Mouse (Mus musculus): ENCODE results near the gene Lrp4. TPM values are rescaled to one million over a fixed set of nuclear protein-coding genes. Genes with fewer than 3 reads are reported as not detected.

Lrp4 gene
- polyA plus RNA-seq, 1 experiment = 0.44 TPM

GRCm38 (mm10) chr2:91439876-91440275, 17.4 kb upstream of the Lrp4 start:
- 0 out of 2 replicates have a peak, but pooled peaks cover 1% of the 10 kb centered on the region for H3K36me3 ChIP-seq (ENCODE audit: control insufficient read depth, insufficient read depth, low read length)
- TF ChIP-seq CTCF (IDR thresholded peaks at IDR 0.05; ENCODE audit: control insufficient read depth, insufficient read depth, insufficient replicate concordance, low read depth, low read length) (no peak), POLR2A (IDR thresholded peaks at IDR 0.05; ENCODE audit: control insufficient read depth, low read depth, low read length) (no peak)
- H3K27me3 ChIP-seq (ENCODE audit: control insufficient read depth, insufficient read depth, low read length) = no peaks in the 10 kb centered on the region

GRCm38 (mm10) chr2:91440686-91441085, 16.6 kb upstream of the Lrp4 start:
- Histone ChIP-seq H3K36me3 (ENCODE audit: control insufficient read depth, insufficient read depth, low read length) (0 out of 2 replicates have a peak, but pooled peaks cover 1% of the 10 kb centered on the region), H3K4me1 (ENCODE audit: control insufficient read depth, insufficient read depth, low read length) (0 out of 2 replicates have a peak, but pooled peaks cover 3% of the 10 kb centered on the region), H3K4me3 (ENCODE audit: control insufficient read depth, low read depth, low read length) (no peak overlapping the region), H3K27ac (ENCODE audit: control insufficient read depth, insufficient read depth, low read depth, low read length) (no peak overlapping the region), H3K27me3 (ENCODE audit: control insufficient read depth, insufficient read depth, low read length) (no peaks in the 10 kb centered on the region)
- TF ChIP-seq CTCF (IDR thresholded peaks at IDR 0.05; ENCODE audit: control insufficient read depth, insufficient read depth, insufficient replicate concordance, low read depth, low read length) (no peak), POLR2A (IDR thresholded peaks at IDR 0.05; ENCODE audit: control insufficient read depth, low read depth, low read length) (no peak)

More at GRCm38 (mm10) chr2:91439876-91440275, 17.4 kb upstream of the Lrp4 start:
- Histone ChIP-seq H3K4me1 (ENCODE audit: control insufficient read depth, insufficient read depth, low read length) (0 out of 2 replicates have a peak, but pooled peaks cover 3% of the 10 kb centered on the region), H3K27ac (ENCODE audit: control insufficient read depth, insufficient read depth, low read depth, low read length) (no peak overlapping the region), H3K4me3 (ENCODE audit: control insufficient read depth, low read depth, low read length) (no peak overlapping the region)

GRCm38 (mm10) chr2:91441715-91442114, 15.6 kb upstream of the Lrp4 start:
- Histone ChIP-seq H3K36me3 (ENCODE audit: control insufficient read depth, insufficient read depth, low read length) (0 out of 2 replicates have a peak, but pooled peaks cover 1% of the 10 kb centered on the region), H3K27me3 (ENCODE audit: control insufficient read depth, insufficient read depth, low read length) (no peaks in the 10 kb centered on the region), H3K4me3 (ENCODE audit: control insufficient read depth, low read depth, low read length) (no peak overlapping the region), H3K27ac (ENCODE audit: control insufficient read depth, insufficient read depth, low read depth, low read length) (no peak overlapping the region), H3K4me1 (ENCODE audit: control insufficient read depth, insufficient read depth, low read length) (0 out of 2 replicates have a peak, but pooled peaks cover 3% of the 10 kb centered on the region)
- TF ChIP-seq CTCF (IDR thresholded peaks at IDR 0.05; ENCODE audit: control insufficient read depth, insufficient read depth, insufficient replicate concordance, low read depth, low read length) (no peak), POLR2A (IDR thresholded peaks at IDR 0.05; ENCODE audit: control insufficient read depth, low read depth, low read length) (no peak)

GRCm38 (mm10) chr2:91442241-91442640, 15.1 kb upstream of the Lrp4 start:
- 0 out of 2 replicates have a peak, but pooled peaks cover 1% of the 10 kb centered on the region for H3K36me3 ChIP-seq (ENCODE audit: control insufficient read depth, insufficient read depth, low read length)
- H3K27me3 ChIP-seq (ENCODE audit: control insufficient read depth, insufficient read depth, low read length) = no peaks in the 10 kb centered on the region
- TF ChIP-seq POLR2A (IDR thresholded peaks at IDR 0.05; ENCODE audit: control insufficient read depth, low read depth, low read length) (no peak), CTCF (IDR thresholded peaks at IDR 0.05; ENCODE audit: control insufficient read depth, insufficient read depth, insufficient replicate concordance, low read depth, low read length) (no peak)
- H3K4me3 ChIP-seq (ENCODE audit: control insufficient read depth, low read depth, low read length) = no peak overlapping the region
- no peak overlapping the region for H3K27ac ChIP-seq (ENCODE audit: control insufficient read depth, insufficient read depth, low read depth, low read length)
- 0 out of 2 replicates have a peak, but pooled peaks cover 3% of the 10 kb centered on the region for H3K4me1 ChIP-seq (ENCODE audit: control insufficient read depth, insufficient read depth, low read length)

- peak; percentile 51; the same call in 1 of the 2 replicates for TF ChIP-seq POLR2A (IDR thresholded peaks at IDR 0.05; ENCODE audit: control insufficient read depth, low read depth, low read length)
- no peak for TF ChIP-seq CTCF (IDR thresholded peaks at IDR 0.05; ENCODE audit: control insufficient read depth, insufficient read depth, insufficient replicate concordance, low read depth, low read length)
- Histone ChIP-seq H3K36me3 (ENCODE audit: control insufficient read depth, insufficient read depth, low read length) (0 out of 2 replicates have a peak, but pooled peaks cover 1% of the 10 kb centered on the region), H3K27ac (ENCODE audit: control insufficient read depth, insufficient read depth, low read depth, low read length) (peak within 1 kb of the TSS; percentile 91)
These were observed 12.9 kb upstream of the Lrp4 start, which contains the start of gene 1110051M20Rik for GRCm38 (mm10) chr2:91444286-91444892. Gene 1110051M20Rik (minus strand): TSS chr2:91444704.

GRCm38 (mm10) chr2:91449662-91450061, 7.6 kb upstream of the Lrp4 start:
- Histone ChIP-seq H3K27me3 (ENCODE audit: control insufficient read depth, insufficient read depth, low read length) (no peaks in the 10 kb centered on the region), H3K36me3 (ENCODE audit: control insufficient read depth, insufficient read depth, low read length) (no peaks in the 10 kb centered on the region), H3K4me1 (ENCODE audit: control insufficient read depth, insufficient read depth, low read length) (no peaks in the 10 kb centered on the region), H3K4me3 (ENCODE audit: control insufficient read depth, low read depth, low read length) (no peak overlapping the region), H3K27ac (ENCODE audit: control insufficient read depth, insufficient read depth, low read depth, low read length) (no peak overlapping the region)
- no peak for TF ChIP-seq CTCF (IDR thresholded peaks at IDR 0.05; ENCODE audit: control insufficient read depth, insufficient read depth, insufficient replicate concordance, low read depth, low read length)
- TF ChIP-seq POLR2A (IDR thresholded peaks at IDR 0.05; ENCODE audit: control insufficient read depth, low read depth, low read length) = no peak

More at GRCm38 (mm10) chr2:91444286-91444892, 12.9 kb upstream of the Lrp4 start, which contains the start of gene 1110051M20Rik:
- Histone ChIP-seq H3K4me3 (ENCODE audit: control insufficient read depth, low read depth, low read length) (peak within 1 kb of the TSS; percentile 100), H3K27me3 (ENCODE audit: control insufficient read depth, insufficient read depth, low read length) (no peaks in the 10 kb centered on the region), H3K4me1 (ENCODE audit: control insufficient read depth, insufficient read depth, low read length) (0 out of 2 replicates have a peak, but pooled peaks cover under 1% of the 10 kb centered on the region)

- no peaks in the 10 kb centered on the region for H3K4me1 ChIP-seq (ENCODE audit: control insufficient read depth, insufficient read depth, low read length)
- no peaks in the 10 kb centered on the region for H3K27me3 ChIP-seq (ENCODE audit: control insufficient read depth, insufficient read depth, low read length)
- TF ChIP-seq POLR2A (IDR thresholded peaks at IDR 0.05; ENCODE audit: control insufficient read depth, low read depth, low read length) (no peak), CTCF (IDR thresholded peaks at IDR 0.05; ENCODE audit: control insufficient read depth, insufficient read depth, insufficient replicate concordance, low read depth, low read length) (no peak)
- H3K4me3 ChIP-seq (ENCODE audit: control insufficient read depth, low read depth, low read length) = no peak overlapping the region
- no peak overlapping the region for H3K27ac ChIP-seq (ENCODE audit: control insufficient read depth, insufficient read depth, low read depth, low read length)
- H3K36me3 ChIP-seq (ENCODE audit: control insufficient read depth, insufficient read depth, low read length) = no peaks in the 10 kb centered on the region
These were observed 7.0 kb upstream of the Lrp4 start for GRCm38 (mm10) chr2:91450316-91450715.
